30 mouse cellular contexts compared by ENCODE assay signal in genomic region chr9:103570158-103570741, GRCm38 (mm10).
DNase-seq lines count a peak whose midpoint lies in the region; ATAC-seq lines count a peak whose summit lies in the region.
"Had no signal": no experiment of that assay in that cellular context is flagged by ENCODE, and none has a peak within 500 bp of the region (broad histone marks: within the 10 kb centered on the region; RNA-seq: fewer than 3 reads in every experiment).

No protein-coding gene starts in this region.

- H3K27me3 ChIP-seq in hindbrain, embryonic 14.5 days (ENCODE audit: control insufficient read depth, insufficient read depth, low read length) = no peaks in the 10 kb centered on the region
- no peaks in the 10 kb centered on the region for H3K27me3 ChIP-seq in hindbrain, embryonic 16.5 days (replicated peaks; ENCODE audit: control insufficient read depth, insufficient read depth, low read length)
- no peaks in the 10 kb centered on the region for H3K27me3 ChIP-seq in forebrain, embryonic 13.5 days
- peaks cover 34% of the 10 kb centered on the region for H3K27me3 ChIP-seq in midbrain, embryonic 13.5 days
- H3K27me3 ChIP-seq: neural tube, embryonic 12.5 days had no signal

- DNase-seq in hindbrain, embryonic 14.5 days (ENCODE audit: low spot score) = no peak
- DNase-seq in c-Kit-positive CD71-positive TER-119-positive erythroid progenitor cells, embryonic 14.5 days (ENCODE audit: low spot score) = no peak
- no peak for DNase-seq in urinary bladder, postnatal 14 days (ENCODE audit: low spot score)
- DNase-seq: adrenal gland, adult 2 months; adrenal gland, postnatal 36 days; B cell, adult 2 months; cerebellum, adult 9-10 months; cerebellum, postnatal 36 days; gastrocnemius, adult 2 months; gastrocnemius, postnatal 36 days; heart, adult 18-20 months; heart, postnatal 36 days; kidney, adult 8-10 months; kidney, postnatal 4 days; layer of hippocampus, adult 9-11 months; liver; lung, adult 2 months; lung, postnatal 10 days; right cerebral cortex, adult 18-20 months; thymus, postnatal 4 days had no signal

- H3K27ac ChIP-seq in hindbrain, embryonic 14.5 days = no peak overlapping the region; the same call in 1 of the 2 replicates
- H3K27ac ChIP-seq in hindbrain, embryonic 16.5 days (ENCODE audit: low read depth, low read length) = no peak overlapping the region
- peak overlapping the region; percentile 25; the same call in 1 of the 2 replicates for H3K27ac ChIP-seq in forebrain, embryonic 13.5 days
- peak overlapping the region; percentile 52 for H3K27ac ChIP-seq in midbrain, embryonic 13.5 days
- H3K27ac ChIP-seq: gastrocnemius, adult 2 months; kidney, postnatal 0 days; liver, embryonic 14.5 days; midbrain, embryonic 12.5 days; neural tube, embryonic 12.5 days had no signal

- H3K9ac ChIP-seq in hindbrain, embryonic 14.5 days = peak overlapping the region; percentile 28
- no peak overlapping the region for H3K9ac ChIP-seq in hindbrain, embryonic 16.5 days (ENCODE audit: low read depth, low read length)
- no peak overlapping the region for H3K9ac ChIP-seq in forebrain, embryonic 13.5 days
- no peak overlapping the region for H3K9ac ChIP-seq in midbrain, embryonic 13.5 days (replicated peaks)
- H3K9ac ChIP-seq: liver, embryonic 14.5 days; midbrain, embryonic 12.5 days; neural tube, embryonic 12.5 days had no signal

- H3K36me3 ChIP-seq in hindbrain, embryonic 14.5 days (replicated peaks; ENCODE audit: control insufficient read depth, insufficient read depth) = no peaks in the 10 kb centered on the region
- no peaks in the 10 kb centered on the region for H3K36me3 ChIP-seq in hindbrain, embryonic 16.5 days (ENCODE audit: control insufficient read depth, insufficient read depth, low read length)
- no peaks in the 10 kb centered on the region for H3K36me3 ChIP-seq in forebrain, embryonic 13.5 days (ENCODE audit: poor library complexity, severe bottlenecking)
- no peaks in the 10 kb centered on the region for H3K36me3 ChIP-seq in midbrain, embryonic 13.5 days
- H3K36me3 ChIP-seq: midbrain, embryonic 12.5 days; neural tube, embryonic 12.5 days had no signal

- no peak overlapping the region for H3K4me2 ChIP-seq in hindbrain, embryonic 14.5 days (replicated peaks)
- no peak overlapping the region for H3K4me2 ChIP-seq in hindbrain, embryonic 16.5 days (ENCODE audit: low read length)
- no peak overlapping the region for H3K4me2 ChIP-seq in forebrain, embryonic 13.5 days
- no peak overlapping the region for H3K4me2 ChIP-seq in midbrain, embryonic 13.5 days (replicated peaks)
- H3K4me2 ChIP-seq: heart, embryonic 11.5 days; midbrain, embryonic 12.5 days; neural tube, embryonic 12.5 days had no signal

- no peaks in the 10 kb centered on the region for H3K9me3 ChIP-seq in hindbrain, embryonic 14.5 days (ENCODE audit: control insufficient read depth, low read length)
- H3K9me3 ChIP-seq in hindbrain, embryonic 16.5 days (ENCODE audit: control insufficient read depth, low read length) = no peaks in the 10 kb centered on the region
- H3K9me3 ChIP-seq in forebrain, embryonic 13.5 days (replicated peaks) = no peaks in the 10 kb centered on the region
- no peaks in the 10 kb centered on the region for H3K9me3 ChIP-seq in midbrain, embryonic 13.5 days
- H3K9me3 ChIP-seq: midbrain, embryonic 12.5 days; neural tube, embryonic 12.5 days had no signal

- peaks cover 26% of the 10 kb centered on the region for H3K4me1 ChIP-seq in hindbrain, embryonic 14.5 days (replicated peaks; ENCODE audit: control insufficient read depth, insufficient read depth, low read length)
- H3K4me1 ChIP-seq in hindbrain, embryonic 16.5 days (ENCODE audit: control insufficient read depth, insufficient read depth, low read depth, low read length) = peaks cover 10% of the 10 kb centered on the region
- H3K4me1 ChIP-seq in forebrain, embryonic 13.5 days = peaks cover 41% of the 10 kb centered on the region
- H3K4me1 ChIP-seq in midbrain, embryonic 13.5 days (replicated peaks) = peaks cover 40% of the 10 kb centered on the region

- no peak for ATAC-seq in hindbrain, embryonic 14.5 days (ENCODE audit: low FRiP score)
- ATAC-seq in hindbrain, embryonic 16.5 days = no peak
- ATAC-seq in forebrain, embryonic 13.5 days = no peak
- peak; percentile 43; the same call in 1 of the 2 replicates for ATAC-seq in midbrain, embryonic 13.5 days
- ATAC-seq: intestine, embryonic 16.5 days had no signal

- WGBS in hindbrain, embryonic 14.5 days = 48% methylated on average over 14 of the region's 14 CpGs
- WGBS in hindbrain, embryonic 16.5 days = 54% methylated on average over 14 of the region's 14 CpGs
- WGBS in forebrain, embryonic 13.5 days = 41% methylated on average over 14 of the region's 14 CpGs
- 45% methylated on average over 14 of the region's 14 CpGs for WGBS in midbrain, embryonic 13.5 days

- no peak overlapping the region for H3K4me3 ChIP-seq in hindbrain, embryonic 14.5 days (replicated peaks; ENCODE audit: low read length)
- no peak overlapping the region for H3K4me3 ChIP-seq in hindbrain, embryonic 16.5 days (ENCODE audit: low read length)
- no peak overlapping the region for H3K4me3 ChIP-seq in forebrain, embryonic 13.5 days
- H3K4me3 ChIP-seq in midbrain, embryonic 13.5 days (replicated peaks) = no peak overlapping the region
- H3K4me3 ChIP-seq: gastrocnemius, adult 2 months; midbrain, embryonic 12.5 days; myocyte; neural tube, embryonic 12.5 days had no signal

Comparison
In these comparisons a context has a peak if more than half of its experiments do, and no peak if none do; other contexts are left out.
1. H3K27ac ChIP-seq: peak in forebrain, embryonic 13.5 days (single experiment) and midbrain, embryonic 13.5 days (single experiment); none in hindbrain, embryonic 14.5 days (single experiment) and hindbrain, embryonic 16.5 days (single experiment).